Comparison of ENCODE assay signal across 8 mouse cellular contexts in the genomic region with DNA sequence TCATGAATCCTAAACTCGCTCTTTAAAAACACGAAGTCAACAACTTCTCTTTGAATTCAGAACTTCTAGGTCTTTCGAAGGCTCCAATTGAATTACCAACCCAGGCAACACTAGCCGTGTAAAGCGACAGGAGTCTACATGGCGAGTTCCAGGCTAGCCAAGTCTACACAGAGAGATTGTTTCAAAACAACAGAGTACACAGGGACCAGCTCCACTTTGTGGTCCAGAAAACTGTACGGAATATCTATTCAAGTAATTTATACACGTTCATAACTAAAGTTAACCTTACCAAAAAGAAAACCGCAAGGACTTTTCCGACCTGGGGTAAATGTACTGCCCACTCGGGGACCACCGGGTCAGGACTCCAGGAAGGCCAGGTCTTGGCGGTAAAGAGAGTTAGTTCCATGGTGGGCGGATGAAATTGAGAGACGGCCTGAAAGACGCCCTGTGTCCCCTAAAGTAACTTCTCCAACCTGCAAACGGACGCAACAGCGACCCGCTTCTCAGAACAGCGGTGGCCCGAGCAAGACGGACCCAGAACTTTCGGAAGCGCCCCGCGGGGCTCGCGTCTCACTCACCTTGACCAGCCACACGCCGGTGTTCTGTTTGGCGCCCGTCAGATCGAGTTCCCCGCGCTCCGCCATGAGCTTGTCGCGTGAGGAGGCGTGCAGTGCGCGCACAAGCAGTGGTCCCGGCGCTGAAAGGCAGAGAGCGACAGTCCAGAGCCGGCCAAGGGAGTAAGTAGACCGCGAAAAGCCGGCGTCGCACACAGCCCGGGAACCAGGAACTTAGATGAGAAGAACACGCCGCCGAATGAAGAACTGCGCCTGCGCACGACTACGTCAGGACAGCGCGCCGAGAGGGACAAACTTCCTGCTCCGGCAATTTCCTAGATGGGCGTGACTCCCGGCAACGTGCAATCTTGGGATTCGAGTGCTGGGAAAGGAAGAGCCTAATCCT. TPM values are rescaled to one million over a fixed set of nuclear protein-coding genes. Genes with fewer than 3 reads are reported as not detected.
A peak's percentile ranks its signal among the peaks of the same experiment; 100 is the strongest.
DNase-seq lines count a peak whose midpoint lies in the region; ATAC-seq and TF ChIP-seq lines count a peak whose summit lies in the region.

Gene Gtf2f2, minus strand, starts transcription at position 764 of the 960 bp plus-strand sequence.

- peak within 1 kb of the TSS; percentile 85 for H3K27ac ChIP-seq in MEL (ENCODE audit: control insufficient read depth, low read depth, low read length)
- no peak within 1 kb of the TSS for H3K27ac ChIP-seq in cerebellum, adult 2 months (ENCODE audit: insufficient read depth, low read length)
- H3K27ac ChIP-seq in forebrain, postnatal 0 days (ENCODE audit: low read depth, low read length): peak within 1 kb of the TSS; percentile 79
- H3K27ac ChIP-seq in lung, embryonic 15.5 days: peak within 1 kb of the TSS; percentile 47; the same call in 1 of the 2 replicates

- peak in 1 of 2 experiments; percentile 79; a peak in 2 of 4 replicates for TF ChIP-seq POLR2A in MEL (IDR thresholded peaks at IDR 0.05; ENCODE audit: control insufficient read depth in 1 of 2, insufficient read depth in 1 of 2, low read depth in 1 of 2, low read length in 2 of 2, poor library complexity in 1 of 2)
- peak; percentile 32; the same call in 1 of the 2 replicates for TF ChIP-seq POLR2A in cerebellum, adult 2 months (IDR thresholded peaks at IDR 0.05; ENCODE audit: borderline replicate concordance, insufficient read depth, low read length)

- peaks cover 11 to 26% of the 10 kb centered on the region in 2 experiments for H3K4me1 ChIP-seq in MEL (ENCODE audit: control insufficient read depth in 1 of 2, insufficient read depth in 2 of 2, low read length in 2 of 2)
- no peaks in the 10 kb centered on the region; the same call in 1 of the 2 replicates for H3K4me1 ChIP-seq in cerebellum, adult 2 months (ENCODE audit: control insufficient read depth, insufficient read depth, low read length)
- peaks cover 17% of the 10 kb centered on the region; the same call in 1 of the 2 replicates for H3K4me1 ChIP-seq in forebrain, postnatal 0 days (ENCODE audit: insufficient read depth)
- peaks cover 17% of the 10 kb centered on the region for H3K4me1 ChIP-seq in lung, embryonic 15.5 days

- DNase-seq in MEL (ENCODE audit: low read depth, low spot score): peak; percentile 97
- peak; percentile 91 to 97 for DNase-seq in cerebellum, adult 2 months
- peak; percentile 97 for DNase-seq in forebrain, postnatal 0 days
- DNase-seq in heart, postnatal 4 days: peak; percentile 98
- DNase-seq in layer of hippocampus, adult 8-10 months (ENCODE audit: low spot score in 2 of 2): peak; percentile 88 to 96
- DNase-seq in ovary, adult 18-20 months (ENCODE audit: low spot score): peak; percentile 89
- DNase-seq in thymus, postnatal 0 days (ENCODE audit: low spot score): peak; percentile 94

- H3K4me2 ChIP-seq in forebrain, postnatal 0 days (ENCODE audit: low read depth): peak within 1 kb of the TSS; percentile 80
- peak within 1 kb of the TSS; percentile 65 for H3K4me2 ChIP-seq in lung, embryonic 15.5 days

- peak within 1 kb of the TSS; percentile 98 for H3K9ac ChIP-seq in MEL (ENCODE audit: control insufficient read depth, low read depth, low read length, poor library complexity, severe bottlenecking)
- H3K9ac ChIP-seq in forebrain, postnatal 0 days: peak within 1 kb of the TSS; percentile 64
- peak within 1 kb of the TSS; percentile 74 for H3K9ac ChIP-seq in lung, embryonic 15.5 days

- H3K27me3 ChIP-seq in MEL (ENCODE audit: control insufficient read depth in 1 of 2, insufficient read depth in 2 of 2, low read length in 2 of 2): no peaks in the 10 kb centered on the region
- no peaks in the 10 kb centered on the region for H3K27me3 ChIP-seq in cerebellum, adult 2 months (ENCODE audit: control insufficient read depth, insufficient read depth, low read length)
- H3K27me3 ChIP-seq in forebrain, postnatal 0 days (ENCODE audit: insufficient read depth, low read length): no peaks in the 10 kb centered on the region
- no peaks in the 10 kb centered on the region for H3K27me3 ChIP-seq in lung, embryonic 15.5 days

- WGBS in cerebellum, adult 2 months: under 1% methylated on average over 67 of the region's 67 CpGs
- 3% methylated on average over 67 of the region's 67 CpGs for WGBS in forebrain, postnatal 0 days
- 1% methylated on average over 67 of the region's 67 CpGs for WGBS in lung, embryonic 15.5 days

- no peak for TF ChIP-seq RAD21 in MEL (IDR thresholded peaks at IDR 0.05; ENCODE audit: low read depth, low read length)

- H3K9me3 ChIP-seq in MEL (replicated peaks; ENCODE audit: insufficient read depth, low read length): no peaks in the 10 kb centered on the region
- no peaks in the 10 kb centered on the region for H3K9me3 ChIP-seq in forebrain, postnatal 0 days (ENCODE audit: low read length)
- no peaks in the 10 kb centered on the region for H3K9me3 ChIP-seq in lung, embryonic 15.5 days

- peak; percentile 97 for ATAC-seq in forebrain, postnatal 0 days
- peak; percentile 95 for ATAC-seq in lung, embryonic 15.5 days (ENCODE audit: borderline replicate concordance, extremely low read depth, low FRiP score, low TSS enrichment)

- no peak for TF ChIP-seq CTCF in MEL (IDR thresholded peaks at IDR 0.05 in 2 of 3, conservative IDR thresholded peaks at IDR 0.05 in 1 of 3; ENCODE audit: control insufficient read depth in 1 of 3, insufficient read depth in 1 of 3, low read depth in 2 of 3, low read length in 3 of 3, poor library complexity in 1 of 3, severe bottlenecking in 1 of 3)
- TF ChIP-seq CTCF in cerebellum, adult 2 months (IDR thresholded peaks at IDR 0.05; ENCODE audit: borderline replicate concordance, insufficient read depth, low read depth, low read length): no peak
- peak; percentile 12; the same call in 1 of the 2 replicates for TF ChIP-seq CTCF in forebrain, postnatal 0 days (IDR thresholded peaks at IDR 0.05; ENCODE audit: low read depth)

- TF ChIP-seq EP300 in MEL (IDR thresholded peaks at IDR 0.05; ENCODE audit: low read depth in 1 of 2, low read length in 2 of 2): peak in 1 of 2 experiments; percentile 21; a peak in 1 of 4 replicates

- H3K79me2 ChIP-seq in MEL (ENCODE audit: control insufficient read depth, insufficient read depth, low read length, poor library complexity): peaks cover 42% of the 10 kb centered on the region

- peak within 1 kb of the TSS; percentile 52 to 98 for H3K4me3 ChIP-seq in MEL (ENCODE audit: control insufficient read depth in 1 of 2, insufficient read depth in 1 of 2, low read depth in 2 of 2, low read length in 2 of 2)
- peak within 1 kb of the TSS; percentile 95 for H3K4me3 ChIP-seq in cerebellum, adult 2 months (replicated peaks; ENCODE audit: insufficient read depth, low read depth, low read length)
- H3K4me3 ChIP-seq in forebrain, postnatal 0 days (ENCODE audit: low read depth, low read length): peak within 1 kb of the TSS; percentile 75
- H3K4me3 ChIP-seq in lung, embryonic 15.5 days: peak within 1 kb of the TSS; percentile 66

- H3K36me3 ChIP-seq in MEL (ENCODE audit: control insufficient read depth in 1 of 2, insufficient read depth in 2 of 2, low read length in 2 of 2): peaks cover 5 to 29% of the 10 kb centered on the region in 2 experiments
- H3K36me3 ChIP-seq in forebrain, postnatal 0 days (ENCODE audit: insufficient read depth): peaks cover 4% of the 10 kb centered on the region; the same call in 1 of the 2 replicates
- H3K36me3 ChIP-seq in lung, embryonic 15.5 days: 0 out of 2 replicates have a peak, but pooled peaks cover 2% of the 10 kb centered on the region

TF ChIP-seq in MEL, 35 proteins besides CTCF, POLR2A, EP300 and RAD21 (continues in another document):
- TF ChIP-seq MXI1 (IDR thresholded peaks at IDR 0.05; ENCODE audit: low read depth, low read length): peak; percentile 99
- no peak for TF ChIP-seq MAFK (IDR thresholded peaks at IDR 0.05; ENCODE audit: borderline replicate concordance, low read depth, low read length)
- TF ChIP-seq POLR2AphosphoS5 (IDR thresholded peaks at IDR 0.05; ENCODE audit: borderline replicate concordance, low read depth, low read length): no peak
- TF ChIP-seq MEF2A (IDR thresholded peaks at IDR 0.05; ENCODE audit: extremely low read depth, insufficient replicate concordance, low read depth, low read length, poor library complexity, severe bottlenecking): no peak
- no peak for TF ChIP-seq JUND (IDR thresholded peaks at IDR 0.05; ENCODE audit: low read depth, low read length)
- TF ChIP-seq MAZ (IDR thresholded peaks at IDR 0.05; ENCODE audit: low read depth, low read length): no peak
- TF ChIP-seq RCOR1 (IDR thresholded peaks at IDR 0.05; ENCODE audit: low read depth, low read length): no peak
- TF ChIP-seq ZKSCAN1 (IDR thresholded peaks at IDR 0.05; ENCODE audit: low read depth, low read length): no peak
- no peak for TF ChIP-seq CHD1 (IDR thresholded peaks at IDR 0.05; ENCODE audit: low read depth, low read length)
- no peak for TF ChIP-seq TAL1 (IDR thresholded peaks at IDR 0.05; ENCODE audit: low read length)
- no peak for TF ChIP-seq CHD2 (IDR thresholded peaks at IDR 0.05; ENCODE audit: low read length)
- peak; percentile 82 for TF ChIP-seq POLR2AphosphoS2 (IDR thresholded peaks at IDR 0.05; ENCODE audit: low read length)
- TF ChIP-seq ELF1 (IDR thresholded peaks at IDR 0.05; ENCODE audit: low read depth, low read length): peak; percentile 100
- peak; percentile 96 for TF ChIP-seq MAX (IDR thresholded peaks at IDR 0.05; ENCODE audit: low read length)
- no peak for TF ChIP-seq GABPA (IDR thresholded peaks at IDR 0.05; ENCODE audit: low read depth, low read length)
- TF ChIP-seq UBTF (IDR thresholded peaks at IDR 0.05; ENCODE audit: borderline replicate concordance, insufficient read depth, low read depth, low read length): no peak
- TF ChIP-seq TBP (IDR thresholded peaks at IDR 0.05; ENCODE audit: low read depth, low read length): peak; percentile 66
- peak; percentile 25; the same call in 1 of the 2 replicates for TF ChIP-seq ZNF384 (IDR thresholded peaks at IDR 0.05; ENCODE audit: low read depth, low read length)
- no peak for TF ChIP-seq USF2 (IDR thresholded peaks at IDR 0.05; ENCODE audit: borderline replicate concordance in 1 of 2, insufficient read depth in 1 of 2, low read depth in 1 of 2, low read length in 2 of 2)

RNA-seq across cellular contexts. Expression of gene Gtf2f2, which starts in this region (rescaled TPM):
- total RNA-seq in MEL (2012; rRNA removed): 59.9 and 71.2 TPM in 2 replicates
- 10 to 100 TPM in 1 of 2 experiments, not detected in 1; 57.6 TPM for polyA plus RNA-seq in MEL (2012; ENCODE audit: insufficient read depth in 1 of 2, insufficient read length in 2 of 2, low read depth in 1 of 2, low replicate concordance in 2 of 2, missing spikeins in 1 of 2)
- polyA plus RNA-seq in cerebellum, adult 2 months (2012; rRNA removed): 12.9 and 13.2 TPM in 2 replicates
- 41.5 and 43.8 TPM in 2 replicates for total RNA-seq in forebrain, postnatal 0 days (2014; rRNA removed)
- 47.6 and 54.9 TPM in 2 replicates for polyA plus RNA-seq in forebrain, postnatal 0 days (2015; fragmentation: Nextera tagmentation; extraction: Ambion mirVana)
- 10 to 100 TPM; 25.0 to 27.4 TPM for total RNA-seq in heart, postnatal 4 days (2021)
- 10 to 100 TPM; 16.4 to 22.7 (median 18.5) TPM for total RNA-seq in layer of hippocampus, adult 8-10 months (2022)
- polyA plus RNA-seq in lung, embryonic 15.5 days (2015; fragmentation: Nextera tagmentation; extraction: Ambion mirVana): 30.8 and 33.0 TPM in 2 replicates
- 62.6 and 63.8 TPM in 2 replicates for polyA plus RNA-seq in thymus, postnatal 0 days (2015; fragmentation: Nextera tagmentation; extraction: Ambion mirVana)
